Mouse (Mus musculus): ENCODE data around the gene L3hypdh.

Gene L3hypdh

DNA sequence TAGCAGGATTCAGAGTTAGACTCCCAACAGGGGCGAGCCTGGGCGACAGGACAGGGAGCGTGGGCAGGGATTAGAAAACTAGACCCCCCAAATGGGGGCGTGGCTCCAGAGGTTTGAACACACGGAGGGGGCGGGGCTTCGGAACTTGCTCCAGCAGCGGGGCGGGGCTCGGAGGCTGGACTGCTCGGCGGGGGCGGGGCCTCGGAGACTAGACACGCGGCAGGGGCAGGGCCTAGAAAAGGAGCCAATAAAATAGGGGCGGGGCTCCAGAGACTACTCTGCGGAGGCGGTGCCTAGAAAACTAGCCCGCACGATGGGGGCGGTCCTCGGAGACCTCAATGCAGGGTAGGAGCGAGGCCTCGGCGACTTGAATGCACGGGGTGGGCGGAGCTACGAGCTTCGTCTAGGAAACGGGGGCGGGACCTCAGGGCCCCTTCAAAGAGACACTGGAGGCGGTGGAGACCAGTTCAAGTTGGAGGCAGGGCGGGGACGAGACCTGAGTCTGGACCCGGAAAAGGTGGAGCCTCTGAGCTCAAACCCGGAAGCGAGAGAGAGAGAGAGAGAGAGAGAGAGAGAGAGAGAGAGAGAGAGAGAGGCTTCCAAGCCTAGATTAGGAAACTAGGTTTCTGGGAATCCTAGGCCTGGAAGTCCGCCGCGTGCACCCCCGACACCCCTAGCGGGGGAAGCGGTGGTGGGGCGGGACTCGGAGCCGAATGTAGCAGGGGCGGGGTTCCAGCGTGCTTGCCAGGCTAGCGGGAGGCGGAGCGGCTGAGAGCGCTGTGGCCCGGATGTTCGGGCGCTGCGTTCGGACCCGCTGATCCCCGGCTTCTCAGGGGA lies at the start of gene L3hypdh, which contains the start of gene Jkamp:
Gene L3hypdh, minus strand, starts transcription at position 111 of the 837 bp plus-strand sequence.
Gene Jkamp, plus strand, starts transcription at position 261 of the 837 bp plus-strand sequence.
- peak; percentile 99 for DNase-seq (ENCODE audit: low read depth, low spot score)

DNA sequence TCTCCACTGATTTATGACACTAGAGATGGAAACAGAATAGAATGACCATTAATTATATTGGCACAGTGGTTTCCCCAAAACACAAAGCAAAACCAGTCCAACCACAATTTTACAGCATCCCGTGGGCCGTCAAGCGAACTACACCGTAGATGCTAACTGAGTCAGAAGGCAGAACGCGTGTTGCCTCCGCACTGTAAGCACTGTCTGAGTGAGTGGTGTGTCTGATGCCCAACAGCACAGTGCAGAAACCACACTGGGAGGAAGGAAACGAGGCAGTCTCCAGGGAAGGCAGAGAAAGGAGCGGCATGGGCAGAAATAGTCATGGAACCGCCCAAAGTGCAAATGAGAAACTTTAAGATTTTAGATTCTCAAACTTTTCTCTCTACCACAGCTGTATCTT lies 44.0 kb upstream of the L3hypdh start:
- DNase-seq (ENCODE audit: low read depth, low spot score), result no peak

DNA sequence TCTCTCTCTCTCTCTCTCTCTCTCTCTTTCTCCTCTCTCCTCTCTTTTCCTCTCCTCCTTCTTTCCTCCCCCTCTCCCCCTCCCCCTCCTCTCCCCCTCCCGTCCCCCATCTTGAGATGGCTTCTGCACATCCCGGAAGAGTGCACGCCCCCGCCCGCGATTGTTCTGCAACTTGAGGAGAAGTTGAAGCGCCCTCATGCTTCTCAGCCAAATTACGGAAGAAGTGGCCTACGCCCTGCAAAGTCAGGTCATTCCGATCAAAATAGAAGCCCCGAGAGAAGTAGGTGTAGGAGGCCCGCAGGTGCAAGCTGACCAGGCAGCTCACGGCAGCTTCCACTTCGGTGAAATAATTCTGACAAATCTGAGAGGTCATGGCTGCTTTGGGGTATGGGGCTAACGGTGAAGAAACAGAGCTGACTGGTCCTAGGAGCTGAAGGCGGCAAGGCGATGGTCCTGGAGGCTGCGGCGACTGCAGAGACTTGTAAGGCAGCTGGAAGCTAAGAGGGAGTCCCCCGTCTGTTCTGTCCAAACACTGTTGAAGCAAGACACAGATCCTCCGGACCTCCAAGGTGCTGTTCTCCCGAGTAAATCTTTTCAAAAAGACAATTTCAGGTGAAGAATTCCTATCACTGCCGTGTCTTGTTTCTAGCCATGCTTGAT lies 30.6 kb upstream of the L3hypdh start:
- no peak for DNase-seq (ENCODE audit: low read depth, low spot score)

DNA sequence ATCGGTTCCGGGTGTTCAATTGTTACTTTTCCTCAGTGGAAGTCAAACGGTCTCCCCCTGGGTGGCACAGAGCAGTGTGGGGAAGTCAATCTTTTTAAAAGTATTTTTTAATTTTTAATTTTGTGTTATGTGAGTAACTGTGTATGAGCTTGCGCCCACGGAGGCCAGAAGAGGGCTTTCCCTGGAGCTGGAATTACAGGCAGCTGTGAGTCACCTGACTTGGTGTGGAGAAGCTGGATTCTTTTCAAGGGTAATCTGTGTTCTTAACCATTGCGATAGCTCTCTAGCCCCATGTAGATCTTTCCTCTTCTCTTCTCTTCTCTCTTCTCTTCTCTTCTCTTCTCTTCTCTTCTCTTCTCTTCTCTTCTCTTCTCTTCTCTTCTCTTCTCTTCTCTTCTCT lies 29.9 kb upstream of the L3hypdh start:
- DNase-seq (ENCODE audit: low read depth, low spot score), result no peak

DNA sequence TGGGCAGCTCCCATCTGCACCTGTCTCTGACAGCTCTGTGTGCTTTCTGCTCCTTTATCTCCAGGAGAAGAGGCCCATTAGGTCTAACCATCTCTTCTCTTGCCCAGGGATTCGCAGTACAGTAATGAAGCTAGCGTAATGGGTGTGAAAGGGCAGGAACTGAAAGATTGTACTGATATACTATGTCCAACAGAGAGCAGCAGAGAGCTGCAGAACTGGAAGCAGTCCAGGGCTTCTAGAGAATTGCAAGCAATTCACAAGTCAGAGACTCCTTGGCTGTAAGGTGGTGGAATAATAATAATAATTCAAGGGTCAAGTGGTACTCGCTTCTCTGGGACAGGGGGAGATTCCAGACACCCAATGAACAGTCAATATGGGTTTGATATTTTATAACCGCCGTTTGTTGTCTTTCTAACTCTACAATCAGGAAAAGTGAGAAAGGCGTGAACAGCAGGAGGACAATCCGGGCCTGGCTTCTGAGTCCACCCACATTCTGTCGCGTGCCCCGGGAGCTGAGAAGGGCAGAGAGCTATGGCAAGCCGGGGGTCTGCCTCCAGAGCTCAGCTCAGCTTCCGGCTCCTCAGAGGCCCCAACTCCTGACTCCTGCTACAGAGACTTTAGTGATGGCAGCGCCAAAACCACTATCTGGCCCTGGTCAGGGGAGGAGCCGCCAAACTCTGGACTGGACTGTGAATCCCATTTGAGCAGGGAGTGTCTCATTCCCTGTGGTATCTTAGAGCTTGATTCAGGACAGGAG lies 19.5 kb upstream of the L3hypdh start:
- no peak for DNase-seq (ENCODE audit: low read depth, low spot score)

DNA sequence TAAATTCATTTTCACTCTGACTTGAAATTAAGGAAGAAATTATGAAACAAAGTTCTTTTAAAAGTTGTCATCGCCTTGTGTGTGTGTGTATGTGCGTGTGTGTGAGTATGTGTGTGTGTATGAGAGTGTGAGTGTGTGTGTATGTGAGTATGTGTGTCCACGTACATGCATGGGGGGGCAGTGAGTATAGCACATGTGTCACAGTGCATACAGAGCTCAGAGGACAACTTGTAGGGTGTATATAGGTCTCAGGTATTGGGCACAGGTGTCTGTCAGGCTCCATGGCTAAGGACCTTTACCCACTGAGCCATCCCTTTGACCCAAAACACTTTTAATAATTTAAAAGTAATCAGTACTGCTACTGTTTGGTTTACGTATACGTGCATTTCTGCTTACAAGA lies 18.8 kb upstream of the L3hypdh start:
- no peak for DNase-seq (ENCODE audit: low read depth, low spot score)

DNA sequence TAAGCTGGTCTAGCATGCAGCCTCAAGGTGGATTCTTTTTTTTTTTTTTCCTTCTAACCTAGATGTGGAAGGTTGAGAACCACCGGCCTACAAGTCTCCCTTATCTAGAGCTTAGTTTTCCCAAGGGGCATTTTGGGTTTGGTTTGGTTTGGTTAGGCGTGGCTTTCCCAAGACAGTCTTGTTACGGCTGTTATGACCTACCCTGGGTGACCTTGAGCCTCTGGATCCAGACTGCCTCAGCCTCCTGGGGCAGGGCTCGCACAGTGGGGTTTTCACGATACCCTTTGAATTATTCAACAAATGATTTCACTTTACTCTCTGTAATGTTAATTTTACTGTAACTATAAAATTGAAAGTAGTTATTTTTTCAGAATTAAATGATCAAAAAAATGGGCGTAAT lies 17.5 kb upstream of the L3hypdh start:
- DNase-seq (ENCODE audit: low read depth, low spot score), result no peak

DNA sequence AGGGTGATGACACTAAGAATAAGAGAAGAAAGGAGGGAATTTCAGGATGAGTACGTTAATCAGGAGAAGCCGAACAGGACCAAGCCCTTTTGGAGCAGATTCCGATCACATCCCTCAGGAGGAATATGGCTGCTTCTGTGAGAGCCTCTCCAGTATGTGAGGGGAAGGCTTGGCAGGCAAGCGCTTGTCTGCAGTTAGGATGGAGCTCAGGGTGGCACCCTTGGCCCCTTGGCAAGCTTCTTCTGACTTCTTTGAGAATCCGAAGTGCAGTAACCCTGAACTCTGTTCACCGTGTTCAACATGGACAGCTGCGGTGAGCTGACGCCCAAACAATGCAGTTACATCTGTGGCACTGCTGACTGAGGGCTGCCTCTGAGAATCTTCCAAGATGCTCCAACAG lies 11.7 kb upstream of the L3hypdh start:
- DNase-seq (ENCODE audit: low read depth, low spot score), result no peak

DNA sequence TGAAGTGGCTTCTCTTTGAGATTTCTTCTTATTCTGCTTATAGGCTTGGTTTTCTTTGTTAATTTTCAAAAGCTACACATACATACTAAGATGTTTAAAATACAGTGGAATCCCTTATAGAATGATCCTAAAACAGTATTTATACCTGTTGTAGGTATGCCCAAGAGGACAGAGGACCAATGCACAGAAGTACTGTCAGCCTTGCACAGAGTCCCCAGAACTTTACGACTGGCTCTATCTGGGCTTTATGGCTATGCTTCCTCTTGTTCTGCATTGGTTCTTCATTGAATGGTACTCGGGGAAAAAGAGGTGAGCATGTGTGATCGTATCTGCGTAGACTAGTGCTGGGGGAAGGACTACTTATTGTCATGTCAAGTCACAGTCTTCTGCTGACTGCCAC lies 4.6 kb upstream of the L3hypdh start:
- DNase-seq (ENCODE audit: low read depth, low spot score), result no peak

DNA sequence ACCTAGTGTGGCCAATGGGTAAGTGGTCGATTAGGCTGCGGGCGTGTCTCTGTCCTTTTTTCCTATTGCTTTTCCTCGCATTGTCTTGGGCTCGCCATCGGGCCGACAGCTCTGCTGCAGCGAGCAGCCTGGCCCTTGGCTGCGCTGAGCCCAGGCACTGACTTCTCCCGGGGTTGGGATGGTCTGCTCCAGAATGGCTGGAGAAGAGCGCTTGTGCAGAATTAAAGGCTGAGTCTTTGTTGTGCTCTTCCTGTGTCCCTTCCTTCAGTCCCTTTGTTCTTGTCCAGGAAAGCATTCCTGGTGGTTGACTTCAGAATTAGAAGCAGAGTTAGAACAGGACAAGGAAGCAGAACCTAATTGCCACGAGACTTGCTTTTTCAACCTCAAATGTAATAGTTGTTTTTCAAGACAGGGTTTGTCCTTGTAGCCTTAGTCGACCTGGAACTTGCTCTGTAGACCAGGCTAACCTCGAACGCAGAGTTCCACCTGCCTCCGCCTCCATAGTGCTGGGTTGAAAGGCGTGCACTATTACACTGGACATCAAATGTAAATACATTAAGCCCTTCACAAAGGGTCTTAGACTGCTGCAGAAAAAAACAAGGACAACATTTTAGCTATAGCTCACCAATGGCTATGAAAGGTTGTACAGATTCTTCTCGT lies 1.1 kb upstream of the L3hypdh start:
- no peak for DNase-seq (ENCODE audit: low read depth, low spot score)

DNA sequence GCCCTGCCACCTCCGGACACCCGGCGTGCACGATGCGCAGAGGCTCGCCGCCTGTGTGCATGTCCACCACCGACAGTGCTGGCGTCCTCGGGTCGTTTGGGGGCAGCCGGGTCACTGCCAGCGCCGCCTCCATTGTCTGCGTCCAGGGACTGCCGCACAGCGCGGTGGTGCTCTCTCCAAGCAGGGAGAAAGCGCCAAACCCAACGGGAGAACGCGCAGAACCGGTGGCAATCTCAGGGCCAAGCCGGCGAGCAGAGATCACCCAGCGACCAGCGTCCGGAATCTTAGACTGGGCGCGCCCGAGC lies 263 bp downstream of the L3hypdh start:
- no peak for DNase-seq (ENCODE audit: low read depth, low spot score)

DNA sequence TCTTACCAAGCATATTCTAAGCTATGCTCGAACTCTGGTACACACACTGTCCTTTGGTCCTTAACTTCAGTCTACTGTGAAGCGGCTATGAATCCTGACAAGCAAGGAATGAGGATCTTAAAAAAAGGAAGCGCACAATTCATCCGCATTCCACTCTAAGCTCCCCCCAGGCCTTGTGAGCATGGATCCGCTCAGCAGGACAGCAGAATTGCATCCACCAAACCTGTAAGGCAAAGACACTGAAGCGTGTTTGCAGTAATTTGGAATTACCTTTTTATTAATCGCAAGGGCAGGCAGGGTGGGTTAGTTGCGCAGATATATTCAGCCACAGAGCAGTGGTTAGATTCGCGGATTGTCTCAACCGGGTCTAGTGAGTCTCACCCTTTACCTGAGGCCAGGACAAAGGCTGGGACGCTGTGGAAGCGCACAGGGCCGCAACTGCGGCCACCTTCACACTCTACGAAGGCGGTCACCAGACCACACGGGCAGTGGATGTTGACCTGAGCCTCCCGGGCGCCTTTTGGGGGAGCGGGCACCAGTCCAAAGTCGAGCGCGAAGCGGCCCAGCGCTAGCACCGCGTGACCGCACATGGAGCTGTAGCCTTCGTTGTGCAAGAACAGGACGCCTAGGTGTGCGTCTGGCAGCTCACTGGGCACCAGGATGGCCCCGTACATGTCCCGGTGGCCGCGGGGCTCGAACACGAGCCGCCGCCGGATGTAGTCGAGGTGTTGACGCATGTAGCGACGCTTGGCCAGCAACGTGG lies 797 bp downstream of the L3hypdh start:
- no peak for DNase-seq (ENCODE audit: low read depth, low spot score)

DNA sequence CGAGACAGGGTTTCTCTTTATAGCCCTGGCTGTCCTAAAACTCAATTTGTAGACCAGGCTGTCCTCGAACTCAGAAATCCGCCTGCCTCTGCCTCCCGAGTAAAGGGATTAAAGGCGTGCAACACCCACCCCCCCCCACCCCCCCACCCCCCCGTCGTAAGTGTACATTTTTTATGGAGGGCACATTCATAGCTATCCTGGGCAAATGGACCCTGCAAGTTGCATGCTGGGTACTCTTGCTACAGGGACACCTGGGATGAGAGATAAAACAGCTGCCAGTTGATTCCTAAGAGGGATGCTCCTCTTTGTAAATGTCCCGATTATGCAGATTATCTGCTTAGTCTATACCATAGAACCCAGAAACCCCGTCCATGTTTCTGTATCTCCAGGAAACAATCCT lies 2.0 kb downstream of the L3hypdh start:
- DNase-seq (ENCODE audit: low read depth, low spot score), result no peak

DNA sequence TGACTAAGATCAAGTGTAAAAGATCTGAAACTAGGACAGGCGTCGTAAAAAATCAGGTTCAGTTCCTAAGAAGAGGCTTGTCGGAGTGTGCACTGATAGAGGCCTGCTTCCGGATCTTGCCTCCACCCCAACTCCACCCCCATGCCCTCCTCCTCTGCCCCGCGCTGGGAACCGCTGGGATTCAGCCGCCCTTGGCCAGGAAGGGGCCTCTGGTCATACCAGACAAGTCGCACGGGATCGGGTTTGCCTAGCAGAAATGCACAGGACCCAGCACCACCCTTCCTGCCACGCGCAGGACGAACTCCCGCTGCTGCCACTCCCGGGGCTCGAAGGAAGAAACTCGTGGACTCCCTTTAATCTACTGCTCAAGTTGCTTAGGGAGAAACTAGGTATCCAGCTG lies 2.9 kb downstream of the L3hypdh start:
- no peak for DNase-seq (ENCODE audit: low read depth, low spot score)

DNA sequence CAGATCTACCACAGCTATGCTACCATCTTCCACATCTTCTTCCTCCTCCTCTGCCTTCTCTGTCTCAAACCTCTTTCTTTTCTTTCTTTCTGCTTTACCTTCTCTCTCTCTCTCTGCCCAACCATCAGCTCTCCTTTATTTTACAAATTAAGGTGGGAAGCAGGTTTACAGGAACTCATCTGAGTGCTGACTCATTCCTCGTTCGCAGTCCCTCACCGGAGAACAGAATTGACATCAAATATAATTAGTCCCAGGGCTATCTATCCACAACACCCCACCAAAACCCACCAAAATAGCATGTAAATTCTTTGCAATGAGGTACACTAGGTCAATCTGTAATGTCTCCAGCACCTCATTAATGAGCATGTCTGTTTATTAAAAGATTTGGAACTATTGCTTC lies 3.3 kb downstream of the L3hypdh start:
- DNase-seq (ENCODE audit: low read depth, low spot score), result no peak

DNA sequence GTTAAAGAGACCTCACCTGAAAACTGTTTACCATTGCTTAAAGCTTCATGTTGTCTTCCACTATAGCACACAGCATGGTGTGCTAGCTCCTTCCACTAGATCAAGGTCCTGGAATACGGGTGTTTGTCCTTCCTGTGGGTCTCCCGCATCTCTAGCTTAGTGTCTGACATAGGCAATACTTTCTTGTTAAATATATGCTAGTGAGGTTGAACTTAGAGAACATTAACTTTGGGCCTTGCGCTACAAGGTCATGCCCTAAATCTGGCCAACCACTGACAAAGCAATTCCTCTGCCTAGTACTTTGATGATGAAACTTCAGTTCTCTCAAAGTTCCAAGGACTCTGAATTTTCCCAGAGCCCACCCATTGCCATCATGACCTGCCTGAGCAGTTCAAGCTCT lies 7.0 kb downstream of the L3hypdh start:
- no peak for DNase-seq (ENCODE audit: low read depth, low spot score)

DNA sequence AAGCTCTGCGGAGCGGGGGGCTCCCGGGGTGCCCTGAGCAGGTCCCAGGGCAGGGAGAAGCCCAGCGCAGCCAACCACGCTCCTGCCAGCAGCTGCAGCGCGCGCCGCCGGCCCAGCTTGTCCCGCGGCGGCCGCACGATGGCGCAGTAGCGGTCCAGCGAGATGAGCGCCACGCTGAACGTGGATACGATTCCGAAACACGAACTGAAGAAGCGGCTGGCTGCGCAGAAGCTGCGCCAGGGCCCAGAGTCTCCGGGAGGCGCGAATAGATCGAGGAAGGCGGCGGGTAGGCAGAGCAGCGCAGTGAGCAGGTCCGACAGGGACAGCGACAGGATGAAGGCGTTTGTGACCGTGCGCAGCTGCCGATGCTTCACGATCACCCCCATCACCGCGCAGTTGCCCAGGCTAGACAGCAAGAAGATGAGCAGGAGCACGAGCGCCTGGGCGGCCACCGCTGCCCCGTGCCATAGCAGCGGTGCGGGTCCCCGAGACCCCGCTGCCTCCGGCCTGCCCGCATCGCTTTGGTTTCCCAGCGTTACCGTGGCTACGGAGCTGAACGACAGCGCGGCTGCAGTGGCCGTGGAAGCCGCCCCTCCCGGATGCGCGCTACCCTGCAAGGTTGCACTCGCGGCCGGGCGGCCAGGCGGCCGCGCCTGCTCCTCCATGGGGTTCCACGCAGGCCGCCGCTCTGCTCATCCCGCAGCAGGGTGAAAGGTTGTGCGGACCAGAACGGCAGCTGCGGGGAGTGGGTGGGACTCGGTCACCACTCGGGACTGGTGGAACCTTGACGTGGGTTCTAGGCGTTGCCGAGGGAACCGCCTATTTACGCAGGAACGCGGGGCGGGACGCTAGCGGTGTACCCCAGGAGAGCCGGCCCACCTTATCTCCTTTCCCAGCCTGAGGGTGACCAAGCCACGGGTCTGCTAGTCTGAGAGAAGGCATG lies 14.6 kb downstream of the L3hypdh start, which contains the start of gene Gpr135:
Gene Gpr135, minus strand, starts transcription at position 799 of the 943 bp plus-strand sequence.
- no peak for DNase-seq (ENCODE audit: low read depth, low spot score)

DNA sequence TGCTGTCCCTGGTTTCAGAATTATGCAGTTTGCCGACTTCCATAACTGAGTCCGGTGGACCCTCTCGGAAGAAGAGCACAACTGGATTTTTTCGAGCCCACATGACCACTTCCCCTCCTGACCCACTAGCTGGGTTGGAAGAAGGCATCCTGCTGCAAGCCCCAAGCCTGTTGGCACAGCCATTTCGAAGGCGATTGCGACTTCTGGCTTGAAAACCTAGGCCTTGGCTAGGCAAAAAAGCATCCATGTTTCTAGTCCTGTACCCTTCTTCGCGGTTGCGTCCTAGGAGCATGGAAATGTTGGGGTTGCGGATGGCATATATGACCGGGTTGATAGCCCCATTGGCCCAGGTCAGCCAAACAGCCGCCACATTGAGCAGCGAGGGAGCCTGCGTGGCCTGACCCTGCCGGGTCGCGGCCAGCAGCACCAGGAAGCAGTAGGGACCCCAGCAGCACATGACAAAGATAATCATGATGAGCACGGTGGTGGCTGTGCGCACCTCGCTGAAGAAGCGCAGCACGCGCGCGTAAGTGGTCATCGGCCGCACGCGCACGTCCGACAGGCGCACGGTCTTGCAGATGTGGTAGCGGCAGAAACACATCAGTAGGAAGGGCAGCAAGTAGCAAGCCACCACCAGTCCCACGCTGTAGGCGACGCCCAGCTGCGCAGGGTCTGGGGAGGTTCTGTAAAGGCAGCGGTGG lies 15.5 kb downstream of the L3hypdh start:
- DNase-seq (ENCODE audit: low read depth, low spot score), result no peak

DNA sequence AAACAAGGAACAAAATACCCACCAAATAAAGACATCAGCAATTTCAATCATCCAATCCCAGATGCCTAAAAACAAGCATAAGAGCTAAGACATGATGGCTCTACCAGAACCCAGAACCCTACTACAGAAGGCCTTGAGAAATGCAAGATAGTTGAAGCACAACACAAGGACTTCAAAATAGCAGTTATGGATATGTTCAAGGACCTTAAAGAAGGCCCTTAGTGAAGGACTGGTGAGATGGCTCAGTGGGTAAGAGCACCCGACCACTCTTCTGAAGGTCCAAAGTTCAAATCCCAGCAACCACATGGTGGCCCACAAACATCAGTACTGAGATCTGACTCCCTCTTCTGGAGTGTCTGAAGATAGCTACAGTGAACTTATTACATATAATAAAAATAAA lies 27.5 kb downstream of the L3hypdh start:
- no peak for DNase-seq (ENCODE audit: low read depth, low spot score)
